Mouse (Mus musculus) erythroblast, embryonic 14.5 days (primary cell): ENCODE results near the gene S1pr5.

Experiments
- GATA1 ChIP-seq: IDR thresholded peaks from 2 replicates; pipeline ENCODE4 v1.6.1; 2012; ENCODE audit warnings: low read length, inconsistent platforms, mixed read lengths
- TAL1 ChIP-seq: IDR thresholded peaks from 3 replicates; pipeline ENCODE4 v1.6.1; 2012; ENCODE audit warnings: low read length, inconsistent platforms, mixed read lengths

- TF ChIP-seq GATA1: no peak
- no peak for TF ChIP-seq TAL1
These were observed 38.5 kb upstream of the S1pr5 start for GRCm38 (mm10) chr9:21286753-21287152.
